Mouse (Mus musculus) skeletal muscle tissue, adult 2 months (tissue): ENCODE measurements around the gene Exoc6.
"Not testable (repeated sequence)": the region's sequence is repeated elsewhere in the genome, so short reads cannot be mapped to it uniquely, and the experiment has no call there.

Experiments used
- DNase-seq: peaks from one replicate; pipeline ENCODE4 v3.0.0-alpha.2; 2012; ENCODE audit warnings: low read depth, low spot score

The Exoc6 gene

GRCm38 (mm10) chr19:37550101-37551039, at the start of gene Exoc6:
Gene Exoc6 (plus strand): TSS chr19:37550418.
- DNase-seq: peak; percentile 66

- DNase-seq: no peak
These were observed 47.2 kb upstream of the Exoc6 start for GRCm38 (mm10) chr19:37502996-37503395.

- no peak for DNase-seq
These were observed 44.2 kb upstream of the Exoc6 start for GRCm38 (mm10) chr19:37506066-37506465.

GRCm38 (mm10) chr19:37506614-37507013, 43.6 kb upstream of the Exoc6 start:
- DNase-seq: no peak

- peak; percentile 34 for DNase-seq
These were observed 40.5 kb upstream of the Exoc6 start for GRCm38 (mm10) chr19:37509725-37510124.

- no peak for DNase-seq
These were observed 35.4 kb upstream of the Exoc6 start for GRCm38 (mm10) chr19:37514811-37515292.

GRCm38 (mm10) chr19:37517419-37517818, 32.8 kb upstream of the Exoc6 start:
- no peak for DNase-seq

GRCm38 (mm10) chr19:37520740-37521433, 29.3 kb upstream of the Exoc6 start:
- no peak for DNase-seq

- DNase-seq: no peak
These were observed 28.8 kb upstream of the Exoc6 start for GRCm38 (mm10) chr19:37521434-37521781.

GRCm38 (mm10) chr19:37523280-37524062, 26.7 kb upstream of the Exoc6 start:
- no peak for DNase-seq

- no peak for DNase-seq
These were observed 24.3 kb upstream of the Exoc6 start for GRCm38 (mm10) chr19:37525925-37526324.

- DNase-seq: no peak
These were observed 23.4 kb upstream of the Exoc6 start for GRCm38 (mm10) chr19:37526768-37527167.

GRCm38 (mm10) chr19:37527736-37528135, 22.5 kb upstream of the Exoc6 start:
- not testable (repeated sequence) for DNase-seq

- DNase-seq: no peak
These were observed 21.6 kb upstream of the Exoc6 start for GRCm38 (mm10) chr19:37528581-37528980.

GRCm38 (mm10) chr19:37529296-37529695, 20.9 kb upstream of the Exoc6 start:
- no peak for DNase-seq

GRCm38 (mm10) chr19:37529975-37530515, 20.2 kb upstream of the Exoc6 start:
- DNase-seq: no peak

GRCm38 (mm10) chr19:37530601-37531000, 19.6 kb upstream of the Exoc6 start:
- DNase-seq: no peak

- DNase-seq: no peak
These were observed 18.9 kb upstream of the Exoc6 start for GRCm38 (mm10) chr19:37531200-37531845.

- no peak for DNase-seq
These were observed 17.0 kb upstream of the Exoc6 start for GRCm38 (mm10) chr19:37533196-37533595.

GRCm38 (mm10) chr19:37534737-37535365, 15.4 kb upstream of the Exoc6 start:
- DNase-seq: no peak

GRCm38 (mm10) chr19:37536426-37536825, 13.8 kb upstream of the Exoc6 start:
- peak; percentile 43 for DNase-seq
